Mouse (Mus musculus): ENCODE results near the gene Olfr1028. TPM values are rescaled to one million over a fixed set of nuclear protein-coding genes. Genes with fewer than 3 reads are reported as not detected.

The Olfr1028 gene
- polyA plus RNA-seq (2015; fragmentation: Nextera tagmentation; extraction: Ambion mirVana): not detected in 2 replicates

DNA sequence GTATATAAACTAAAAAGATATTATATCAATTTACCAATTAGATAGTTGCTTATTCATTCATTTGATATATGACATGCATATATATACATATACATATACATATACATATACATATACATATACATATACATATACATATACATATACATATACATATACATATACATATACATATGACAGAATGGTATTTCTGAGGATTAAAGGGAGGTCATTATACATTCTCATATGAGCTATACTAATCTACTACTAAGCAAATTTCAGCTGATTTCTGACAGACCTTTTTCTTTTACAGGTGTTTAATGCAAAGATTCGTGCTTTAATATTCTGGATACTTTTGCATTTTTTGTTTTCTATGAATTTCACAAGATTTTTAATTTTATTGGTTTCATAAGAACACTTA is at the start of gene Olfr1028:
Olfr1028 (plus strand) TSS at position 301 of the 400 bp plus-strand sequence.
- Histone ChIP-seq H3K27me3 (ENCODE audit: insufficient read depth, low read length) (no peaks in the 10 kb centered on the region), H3K4me1 (ENCODE audit: insufficient read depth) (no peaks in the 10 kb centered on the region), H3K9me3 (ENCODE audit: low read length) (no peaks in the 10 kb centered on the region), H3K4me2 (ENCODE audit: low read depth, low read length) (no peak within 1 kb of the TSS), H3K4me3 (ENCODE audit: low read depth, low read length) (no peak within 1 kb of the TSS), H3K27ac (ENCODE audit: low read depth) (no peak within 1 kb of the TSS), H3K36me3 (replicated peaks; ENCODE audit: insufficient read depth, low read length) (no peaks in the 10 kb centered on the region), H3K9ac (replicated peaks) (no peak within 1 kb of the TSS)
- ATAC-seq (no peak), DNase-seq (no peak)
- no peak for TF ChIP-seq CTCF (IDR thresholded peaks at IDR 0.05; ENCODE audit: low read depth)
- TF ChIP-seq EP300 (IDR thresholded peaks at IDR 0.05; ENCODE audit: low read depth): no peak
- 40% methylated on average over 1 of the region's 1 CpGs for WGBS (ENCODE audit: insufficient replicate concordance)

DNA sequence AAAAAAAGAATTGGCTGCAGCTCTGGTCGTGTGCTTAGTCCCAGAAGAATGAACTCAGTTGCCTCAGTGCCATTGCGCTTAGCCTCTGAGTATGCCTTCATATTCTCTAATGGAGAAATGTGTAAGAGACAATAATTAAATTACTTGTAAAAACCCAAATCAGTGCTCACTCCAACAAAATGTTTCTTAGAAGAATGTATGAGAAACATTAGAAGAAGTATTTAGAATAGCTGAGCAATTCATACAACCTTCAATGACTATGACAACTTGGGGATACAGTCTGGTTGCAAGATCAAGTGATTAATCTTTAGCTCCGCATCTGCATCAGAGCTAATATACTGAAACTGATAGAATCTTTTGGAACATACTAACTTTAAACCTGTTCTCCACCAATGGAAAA is 45.3 kb upstream of the Olfr1028 start, which contains the start of gene Olfr1024:
Olfr1024 (minus strand) TSS at position 101 of the 400 bp plus-strand sequence.
- DNase-seq (no peak), ATAC-seq (no peak)
- no peak within 1 kb of the TSS for H3K4me2 ChIP-seq (ENCODE audit: low read depth, low read length)
- no peaks in the 10 kb centered on the region; the same call in 1 of the 2 replicates for H3K9me3 ChIP-seq (ENCODE audit: low read length)
- H3K36me3 ChIP-seq (replicated peaks; ENCODE audit: insufficient read depth, low read length): no peaks in the 10 kb centered on the region
- no peaks in the 10 kb centered on the region for H3K27me3 ChIP-seq (ENCODE audit: insufficient read depth, low read length)
- no peak within 1 kb of the TSS for H3K27ac ChIP-seq (ENCODE audit: low read depth)
- H3K9ac ChIP-seq (replicated peaks): no peak within 1 kb of the TSS
- no peaks in the 10 kb centered on the region for H3K4me1 ChIP-seq (ENCODE audit: insufficient read depth)
- TF ChIP-seq CTCF (IDR thresholded peaks at IDR 0.05; ENCODE audit: low read depth) (no peak), EP300 (IDR thresholded peaks at IDR 0.05; ENCODE audit: low read depth) (no peak)
- no peak within 1 kb of the TSS for H3K4me3 ChIP-seq (ENCODE audit: low read depth, low read length)
- WGBS (ENCODE audit: insufficient replicate concordance): 78% methylated on average over 3 of the region's 3 CpGs

DNA sequence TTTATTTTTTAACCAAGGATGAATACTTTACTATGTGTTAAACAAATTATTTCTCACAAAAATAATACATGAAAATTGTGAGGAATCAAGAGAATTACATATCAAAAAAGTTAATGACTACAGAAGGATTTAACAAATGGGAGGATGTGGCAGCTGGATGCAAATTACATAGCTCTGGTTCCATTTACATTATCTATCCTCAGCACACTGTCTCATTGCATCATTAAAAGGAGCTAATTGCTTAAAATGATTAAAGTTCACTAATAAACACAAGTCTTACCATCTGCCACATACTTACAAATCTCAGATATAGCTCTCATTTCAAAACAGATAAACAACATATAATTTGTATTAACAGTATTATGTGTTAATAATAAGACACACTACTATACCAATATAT is 37.0 kb upstream of the Olfr1028 start:
- H3K4me2 ChIP-seq (ENCODE audit: low read depth, low read length): no peak overlapping the region
- TF ChIP-seq EP300 (IDR thresholded peaks at IDR 0.05; ENCODE audit: low read depth) (no peak), CTCF (IDR thresholded peaks at IDR 0.05; ENCODE audit: low read depth) (no peak)
- no peak for DNase-seq
- ATAC-seq: no peak
- H3K4me3 ChIP-seq (ENCODE audit: low read depth, low read length): no peak overlapping the region
- H3K27me3 ChIP-seq (ENCODE audit: insufficient read depth, low read length): no peaks in the 10 kb centered on the region
- no peaks in the 10 kb centered on the region for H3K9me3 ChIP-seq (ENCODE audit: low read length)
- H3K9ac ChIP-seq (replicated peaks): no peak overlapping the region
- H3K27ac ChIP-seq (ENCODE audit: low read depth): no peak overlapping the region
- H3K4me1 ChIP-seq (ENCODE audit: insufficient read depth): no peaks in the 10 kb centered on the region
- no peaks in the 10 kb centered on the region for H3K36me3 ChIP-seq (replicated peaks; ENCODE audit: insufficient read depth, low read length)

DNA sequence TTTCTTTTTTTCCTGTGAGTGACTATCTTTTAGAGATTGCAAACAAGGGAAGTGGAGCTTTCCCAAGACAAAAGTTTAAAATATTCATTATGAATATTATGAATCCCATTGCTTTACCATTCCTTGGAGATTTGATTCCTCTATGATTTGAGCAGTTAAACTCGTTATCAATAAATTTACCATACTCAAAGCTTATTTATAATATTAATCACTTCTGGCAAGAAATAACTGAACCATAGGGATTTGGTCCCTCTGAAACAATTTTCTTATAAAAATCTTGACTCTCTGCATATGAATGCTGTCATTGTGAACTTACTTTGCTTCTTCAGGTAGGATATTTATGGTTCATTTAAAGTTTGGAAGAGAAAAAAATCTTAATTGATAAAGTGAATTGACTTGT is 35.3 kb upstream of the Olfr1028 start, which contains the start of gene Olfr1025-ps1:
Olfr1025-ps1 (plus strand) TSS at position 301 of the 400 bp plus-strand sequence.
- no peaks in the 10 kb centered on the region for H3K27me3 ChIP-seq (ENCODE audit: insufficient read depth, low read length)
- H3K4me2 ChIP-seq (ENCODE audit: low read depth, low read length): no peak within 1 kb of the TSS
- no peak within 1 kb of the TSS for H3K4me3 ChIP-seq (ENCODE audit: low read depth, low read length)
- no peak within 1 kb of the TSS for H3K9ac ChIP-seq (replicated peaks)
- no peaks in the 10 kb centered on the region for H3K9me3 ChIP-seq (ENCODE audit: low read length)
- H3K4me1 ChIP-seq (ENCODE audit: insufficient read depth): no peaks in the 10 kb centered on the region
- H3K36me3 ChIP-seq (replicated peaks; ENCODE audit: insufficient read depth, low read length): no peaks in the 10 kb centered on the region
- no peak within 1 kb of the TSS for H3K27ac ChIP-seq (ENCODE audit: low read depth)
- no peak for DNase-seq
- no peak for ATAC-seq
- TF ChIP-seq CTCF (IDR thresholded peaks at IDR 0.05; ENCODE audit: low read depth) (no peak), EP300 (IDR thresholded peaks at IDR 0.05; ENCODE audit: low read depth) (no peak)
- WGBS (ENCODE audit: insufficient replicate concordance): 43% methylated on average over 1 of the region's 1 CpGs

DNA sequence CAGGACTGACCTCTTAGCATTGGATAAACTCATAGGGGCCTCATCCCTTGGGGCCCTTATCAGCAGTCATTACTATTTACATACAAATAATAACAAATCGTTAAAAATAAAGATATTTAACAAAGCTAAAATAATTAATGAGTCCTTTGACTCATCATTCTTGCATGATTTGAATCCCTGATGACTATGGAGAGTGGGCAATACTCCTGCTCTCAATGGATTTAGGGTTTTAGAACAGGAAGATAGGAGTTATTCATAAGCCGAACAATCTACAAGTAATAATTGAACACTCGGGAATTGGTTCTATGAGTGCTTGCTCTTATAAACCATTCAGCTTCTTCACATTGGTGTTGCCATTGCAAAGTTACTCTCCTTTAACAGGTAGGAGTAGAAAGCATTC is 29.0 kb upstream of the Olfr1028 start, which contains the start of gene Olfr1026:
Olfr1026 (plus strand) TSS at position 301 of the 400 bp plus-strand sequence.
- Histone ChIP-seq H3K4me1 (ENCODE audit: insufficient read depth) (no peaks in the 10 kb centered on the region), H3K9me3 (ENCODE audit: low read length) (no peaks in the 10 kb centered on the region), H3K4me2 (ENCODE audit: low read depth, low read length) (no peak within 1 kb of the TSS), H3K27me3 (ENCODE audit: insufficient read depth, low read length) (no peaks in the 10 kb centered on the region), H3K4me3 (ENCODE audit: low read depth, low read length) (no peak within 1 kb of the TSS), H3K36me3 (replicated peaks; ENCODE audit: insufficient read depth, low read length) (no peaks in the 10 kb centered on the region), H3K9ac (replicated peaks) (no peak within 1 kb of the TSS), H3K27ac (ENCODE audit: low read depth) (no peak within 1 kb of the TSS)
- no peak for DNase-seq
- WGBS (ENCODE audit: insufficient replicate concordance): 77% methylated on average over 3 of the region's 3 CpGs
- no peak for ATAC-seq
- no peak for TF ChIP-seq EP300 (IDR thresholded peaks at IDR 0.05; ENCODE audit: low read depth)
- no peak for TF ChIP-seq CTCF (IDR thresholded peaks at IDR 0.05; ENCODE audit: low read depth)

DNA sequence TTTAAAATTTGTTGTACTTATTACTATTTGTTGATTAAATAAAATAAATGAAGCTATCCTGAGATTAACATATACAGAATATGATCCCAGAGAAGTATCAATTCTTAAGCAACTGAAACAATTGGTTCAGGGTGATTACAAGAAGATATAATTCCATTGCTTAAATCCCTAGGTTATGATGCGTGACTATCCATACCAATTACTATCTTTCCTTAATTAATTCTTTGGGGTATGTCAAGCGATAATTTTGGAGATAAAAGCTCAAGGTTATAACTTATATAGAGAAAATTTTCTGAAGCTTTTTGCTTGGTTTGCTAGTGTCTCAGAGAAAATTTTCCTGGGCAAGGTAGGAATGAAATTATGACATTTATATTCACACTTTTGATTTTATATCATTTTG is 23.4 kb downstream of the Olfr1028 start, which contains the start of gene Olfr1029:
Olfr1029 (plus strand) TSS at position 301 of the 400 bp plus-strand sequence.
- ATAC-seq (no peak), DNase-seq (no peak)
- 70% methylated on average over 2 of the region's 2 CpGs for WGBS (ENCODE audit: insufficient replicate concordance)
- H3K4me2 ChIP-seq (ENCODE audit: low read depth, low read length): no peak within 1 kb of the TSS
- H3K27me3 ChIP-seq (ENCODE audit: insufficient read depth, low read length): no peaks in the 10 kb centered on the region
- no peak within 1 kb of the TSS for H3K4me3 ChIP-seq (ENCODE audit: low read depth, low read length)
- H3K9me3 ChIP-seq (ENCODE audit: low read length): no peaks in the 10 kb centered on the region
- no peak within 1 kb of the TSS for H3K9ac ChIP-seq (replicated peaks)
- H3K27ac ChIP-seq (ENCODE audit: low read depth): no peak within 1 kb of the TSS
- H3K4me1 ChIP-seq (ENCODE audit: insufficient read depth): no peaks in the 10 kb centered on the region
- H3K36me3 ChIP-seq (replicated peaks; ENCODE audit: insufficient read depth, low read length): no peaks in the 10 kb centered on the region
- TF ChIP-seq CTCF (IDR thresholded peaks at IDR 0.05; ENCODE audit: low read depth) (no peak), EP300 (IDR thresholded peaks at IDR 0.05; ENCODE audit: low read depth) (no peak)
